Mouse (Mus musculus) heart, postnatal 0 days (tissue): ENCODE data around the gene Ppp1r21. TPM values are rescaled to one million over a fixed set of nuclear protein-coding genes. Genes with fewer than 3 reads are reported as not detected.
A peak's percentile ranks its signal among the peaks of the same experiment; 100 is the strongest.

Experiments used
- ATAC-seq: fragments of 200-750 bp; cut with Nextera tagmentation; 2 replicates; pipeline ENCODE4 v1.8.0; 2017; ENCODE audit warnings: low read depth, moderate number of reproducible peaks, moderate library complexity; ENCODE audit not compliant: insufficient read depth
- DNase-seq: peaks from one replicate; pipeline ENCODE4 v3.0.0-alpha.2; 2016; ENCODE audit warnings: low spot score
- H3K27ac ChIP-seq: fragments of 300-500 bp; sonication (generic); 2 replicates; pipeline ENCODE4 v1.5.1; 2014; ENCODE audit warnings: low read depth, mild to moderate bottlenecking
- H3K27me3 ChIP-seq: fragments of 300-500 bp; sonication (generic); 2 replicates; pipeline ENCODE4 v1.6.1; 2014; ENCODE audit warnings: low read length, mixed read lengths; ENCODE audit not compliant: control insufficient read depth, insufficient read depth
- H3K36me3 ChIP-seq: fragments of 300-500 bp; sonication (generic); replicated peaks from 2 replicates; pipeline ENCODE4 v1.6.1; 2014; ENCODE audit warnings: low read length, mixed read lengths; ENCODE audit not compliant: control insufficient read depth, insufficient read depth
- H3K4me1 ChIP-seq: fragments of 300-500 bp; sonication (generic); 2 replicates; pipeline ENCODE4 v1.6.1; 2014; ENCODE audit warnings: antibody characterized with exemption; ENCODE audit not compliant: control insufficient read depth, insufficient read depth
- H3K4me2 ChIP-seq: fragments of 300-500 bp; sonication (generic); 2 replicates; pipeline ENCODE4 v1.6.1; 2014; ENCODE audit warnings: low read depth, mild to moderate bottlenecking, low read length, moderate library complexity
- H3K4me3 ChIP-seq: fragments of 300-500 bp; sonication (generic); 2 replicates; pipeline ENCODE4 v1.5.1; 2014; ENCODE audit warnings: low read depth, low read length
- H3K9ac ChIP-seq: fragments of 300-500 bp; sonication (generic); replicated peaks from 2 replicates; pipeline ENCODE4 v1.6.1; 2014; ENCODE audit warnings: low read depth, low read length, mixed read lengths
- H3K9me3 ChIP-seq: fragments of 300-500 bp; sonication (generic); replicated peaks from 2 replicates; pipeline ENCODE4 v1.6.1; 2016; ENCODE audit warnings: low read length; ENCODE audit not compliant: control insufficient read depth
- CTCF ChIP-seq: IDR thresholded peaks from 2 replicates; pipeline ENCODE4 v1.5.1; 2016; ENCODE audit warnings: antibody characterized with exemption, control low read depth, low read depth
- EP300 ChIP-seq: IDR thresholded peaks from 2 replicates; pipeline ENCODE4 v1.6.1; 2016; ENCODE audit warnings: antibody characterized with exemption, low read depth
- WGBS: fragments of 180-500 bp; shearing (Covaris S2); extraction: QIAGEN DNeasy Blood & Tissue Kit; methylation state at CpG from one replicate; pipeline ENCODE4 v1.1.7; 2014; 5-methylcytosine and 5-hydroxymethylcytosine counted together
- polyA plus RNA-seq: library from polyadenylated mRNA; unstranded; fragments of >200 nt; fragmentation: Nextera tagmentation; extraction: Ambion mirVana; gene quantifications from 2 replicates; pipeline ENCODE4 v1.2.1, GENCODE M21; 2015
- total RNA-seq: library from RNA; depleted of rRNA; stranded (reverse); fragments of >200 nt; gene quantifications from 2 replicates; pipeline ENCODE4 v1.2.3, GENCODE M21; 2014; ENCODE audit warnings: low replicate concordance

The Ppp1r21 gene
- total and polyA plus RNA-seq, 2 experiments from 2014 or later: 5.8 to 5.9 TPM

DNA sequence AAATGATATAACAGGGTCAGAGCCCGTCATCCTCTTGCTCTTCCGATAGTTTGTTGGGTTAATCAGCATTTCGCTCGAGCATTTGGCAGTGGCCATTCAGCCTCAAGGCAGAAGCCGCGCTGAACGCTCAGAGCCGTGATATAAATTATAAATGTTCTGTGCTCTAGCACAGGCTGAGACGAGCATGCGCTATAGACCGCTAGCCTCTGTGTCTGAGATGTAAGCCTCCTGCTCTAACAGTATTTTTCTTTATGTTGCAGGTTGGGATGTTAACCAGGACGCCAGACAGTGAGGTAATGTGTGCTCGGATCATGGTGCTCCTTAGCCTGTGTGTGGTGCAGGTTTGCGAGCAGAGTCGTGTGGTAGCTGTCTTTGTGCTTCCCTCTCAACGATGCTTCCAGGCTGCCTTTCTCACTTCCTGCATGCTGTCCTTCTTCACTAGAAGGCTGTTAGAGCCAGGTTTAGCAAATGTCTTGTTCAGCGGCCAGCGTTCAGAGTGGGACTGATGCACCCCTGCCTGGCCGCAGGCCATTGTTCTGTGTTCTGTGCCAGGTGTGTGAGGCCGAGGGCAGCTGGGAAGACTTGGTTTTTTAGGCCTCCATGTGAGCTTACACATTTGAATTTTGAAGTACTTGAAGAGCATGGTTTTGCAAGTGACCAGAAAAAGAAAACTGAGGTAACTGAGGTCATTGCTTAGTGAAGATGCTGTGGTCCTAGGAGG lies 48.8 kb downstream of the Ppp1r21 start:
- H3K9me3 ChIP-seq: no peaks in the 10 kb centered on the region
- ATAC-seq: no peak
- no peaks in the 10 kb centered on the region for H3K27me3 ChIP-seq
- H3K4me2 ChIP-seq: no peak overlapping the region
- H3K4me3 ChIP-seq: no peak overlapping the region
- H3K9ac ChIP-seq: no peak overlapping the region
- no peak overlapping the region for H3K27ac ChIP-seq
- TF ChIP-seq CTCF: no peak
- no peak for TF ChIP-seq EP300
- H3K36me3 ChIP-seq: peaks cover 58% of the 10 kb centered on the region
- no peak for DNase-seq
- 89% methylated on average over 20 of the region's 20 CpGs for WGBS
- H3K4me1 ChIP-seq: no peaks in the 10 kb centered on the region

DNA sequence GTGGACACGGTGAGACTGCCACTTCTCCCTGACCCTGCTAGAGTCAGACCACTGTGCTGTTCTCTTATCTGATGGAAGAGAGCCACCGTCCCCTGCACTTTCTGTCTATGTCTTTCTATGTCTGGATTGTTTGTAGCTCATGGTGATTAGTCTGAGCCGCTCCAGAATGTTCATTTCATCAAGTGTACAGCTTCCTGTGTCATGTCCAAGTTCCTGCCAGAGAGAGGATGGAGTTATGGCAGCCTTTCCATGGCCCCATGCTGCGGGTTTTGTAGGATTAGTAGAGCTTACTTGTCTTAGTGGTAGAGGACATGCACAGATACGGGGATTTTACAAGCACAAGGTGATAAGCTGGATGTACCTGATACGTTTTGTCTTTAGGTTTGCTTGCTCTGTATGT lies 50.6 kb downstream of the Ppp1r21 start:
- ATAC-seq (no peak), DNase-seq (no peak)
- no peak overlapping the region for H3K4me2 ChIP-seq
- no peaks in the 10 kb centered on the region for H3K9me3 ChIP-seq
- H3K9ac ChIP-seq: no peak overlapping the region
- no peak overlapping the region for H3K4me3 ChIP-seq
- peak overlapping the region; percentile 3; the same call in 1 of the 2 replicates for H3K27ac ChIP-seq
- no peaks in the 10 kb centered on the region for H3K4me1 ChIP-seq
- 63% methylated on average over 6 of the region's 6 CpGs for WGBS
- H3K36me3 ChIP-seq: peaks cover 63% of the 10 kb centered on the region
- TF ChIP-seq EP300: no peak
- no peak for TF ChIP-seq CTCF
- no peaks in the 10 kb centered on the region for H3K27me3 ChIP-seq

DNA sequence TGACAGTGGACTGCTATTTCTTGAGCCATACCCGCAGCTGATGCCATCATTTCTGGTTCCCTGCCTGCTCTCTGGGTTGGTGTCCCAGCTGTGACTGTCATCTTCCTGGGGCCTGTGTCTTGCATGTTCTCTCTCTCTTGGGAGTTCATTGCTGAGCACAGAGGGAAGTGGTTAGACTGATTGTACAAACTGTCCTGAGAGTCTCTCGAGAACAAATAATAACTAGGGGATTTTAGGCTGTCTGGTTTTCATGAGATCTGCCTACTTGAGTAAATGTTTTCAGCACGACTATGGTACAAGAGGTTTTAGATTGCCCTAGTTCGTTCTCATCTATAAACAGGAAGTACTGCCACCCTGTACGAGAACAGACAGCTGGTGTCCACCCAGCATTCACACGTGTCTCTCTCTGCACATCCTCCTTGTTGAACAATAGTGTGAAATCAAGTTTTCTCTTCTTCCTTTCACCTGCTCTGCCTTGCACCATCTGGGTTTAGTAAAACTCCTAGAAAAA lies 51.6 kb downstream of the Ppp1r21 start:
- ATAC-seq (no peak), DNase-seq (no peak)
- H3K36me3 ChIP-seq: peaks cover 65% of the 10 kb centered on the region
- H3K27ac ChIP-seq: peak overlapping the region; percentile 31; the same call in 1 of the 2 replicates
- no peak overlapping the region for H3K4me3 ChIP-seq
- no peak overlapping the region for H3K4me2 ChIP-seq
- no peaks in the 10 kb centered on the region for H3K4me1 ChIP-seq
- TF ChIP-seq CTCF (no peak), EP300 (no peak)
- no peaks in the 10 kb centered on the region for H3K27me3 ChIP-seq
- WGBS: 58% methylated on average over 6 of the region's 6 CpGs
- H3K9ac ChIP-seq: no peak overlapping the region
- H3K9me3 ChIP-seq: no peaks in the 10 kb centered on the region

DNA sequence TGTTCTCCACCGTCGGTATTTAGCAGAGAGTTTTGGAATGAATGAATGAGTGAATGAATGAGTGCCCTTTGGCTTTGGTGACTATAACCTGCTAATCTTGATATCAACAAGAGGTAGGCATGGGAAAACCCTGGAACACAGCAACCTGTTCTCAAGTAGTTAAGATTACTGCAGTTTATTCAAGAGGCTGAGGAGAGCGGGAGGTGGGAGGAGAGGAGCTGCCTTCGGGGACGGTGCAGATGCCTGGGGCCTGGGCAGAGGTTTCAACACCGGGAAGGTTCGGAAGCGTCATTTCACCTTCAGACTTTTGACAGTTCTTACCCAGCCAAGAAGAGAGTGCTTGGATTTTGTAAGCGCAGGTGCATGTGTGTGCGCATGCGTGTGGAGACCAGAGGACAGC lies 53.1 kb downstream of the Ppp1r21 start:
- no peak overlapping the region for H3K4me3 ChIP-seq
- H3K27ac ChIP-seq: no peak overlapping the region
- TF ChIP-seq CTCF (no peak), EP300 (no peak)
- 86% methylated on average over 11 of the region's 11 CpGs for WGBS
- DNase-seq: no peak
- no peaks in the 10 kb centered on the region for H3K9me3 ChIP-seq
- no peak overlapping the region for H3K4me2 ChIP-seq
- no peaks in the 10 kb centered on the region for H3K4me1 ChIP-seq
- no peak for ATAC-seq
- H3K36me3 ChIP-seq: peaks cover 63% of the 10 kb centered on the region
- no peak overlapping the region for H3K9ac ChIP-seq
- H3K27me3 ChIP-seq: no peaks in the 10 kb centered on the region

DNA sequence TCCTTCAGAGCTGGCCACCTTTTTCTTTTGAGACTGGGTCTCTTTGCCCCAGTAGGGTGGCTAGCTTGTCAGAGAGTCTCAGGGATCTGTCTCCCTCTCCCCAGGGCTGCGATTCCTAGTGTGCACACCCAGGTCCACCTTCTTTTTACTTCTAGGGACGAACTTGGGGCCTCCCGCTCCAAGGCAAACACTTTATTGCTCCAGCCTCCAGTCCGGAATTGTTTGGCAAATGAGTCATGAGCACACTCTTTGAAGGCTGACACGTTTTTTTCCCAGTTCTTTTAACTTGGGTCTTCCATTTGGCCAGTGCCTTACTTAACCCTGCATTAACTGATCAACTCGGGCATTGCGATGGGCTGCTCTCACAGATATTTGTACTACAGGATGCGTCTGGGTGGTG lies 53.5 kb downstream of the Ppp1r21 start:
- WGBS: 84% methylated on average over 8 of the region's 8 CpGs
- H3K4me2 ChIP-seq: no peak overlapping the region
- H3K9ac ChIP-seq: no peak overlapping the region
- no peak for ATAC-seq
- H3K4me3 ChIP-seq: no peak overlapping the region
- no peaks in the 10 kb centered on the region for H3K9me3 ChIP-seq
- TF ChIP-seq EP300 (no peak), CTCF (no peak)
- no peak for DNase-seq
- H3K27ac ChIP-seq: no peak overlapping the region
- H3K4me1 ChIP-seq: no peaks in the 10 kb centered on the region
- peaks cover 61% of the 10 kb centered on the region for H3K36me3 ChIP-seq
- no peaks in the 10 kb centered on the region for H3K27me3 ChIP-seq

DNA sequence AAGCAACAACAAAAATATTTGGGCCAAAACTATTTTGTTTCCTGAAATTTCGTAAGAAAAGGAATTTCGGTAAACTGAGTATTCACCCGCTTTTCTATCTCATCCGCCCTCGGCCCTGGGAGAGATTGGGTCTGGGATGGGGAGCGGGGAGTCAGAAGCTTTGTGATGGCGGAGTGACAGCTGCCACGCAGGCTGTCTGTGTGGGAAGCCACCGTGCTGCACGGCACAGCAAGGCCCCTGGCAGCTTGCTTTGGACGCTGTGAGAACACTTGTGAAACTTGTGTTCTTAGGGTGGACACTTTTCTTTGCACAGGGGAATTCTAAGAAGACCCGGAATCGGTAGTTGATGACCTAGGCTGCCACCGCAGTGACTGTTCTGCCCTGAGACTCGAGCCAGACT lies 57.5 kb downstream of the Ppp1r21 start:
- WGBS: 76% methylated on average over 15 of the region's 15 CpGs
- H3K27me3 ChIP-seq: no peaks in the 10 kb centered on the region
- H3K9me3 ChIP-seq: no peaks in the 10 kb centered on the region
- DNase-seq: no peak
- no peak overlapping the region for H3K4me2 ChIP-seq
- TF ChIP-seq CTCF: no peak
- TF ChIP-seq EP300: no peak
- H3K9ac ChIP-seq: no peak overlapping the region
- no peaks in the 10 kb centered on the region for H3K4me1 ChIP-seq
- H3K27ac ChIP-seq: no peak overlapping the region
- H3K36me3 ChIP-seq: peaks cover 53% of the 10 kb centered on the region
- ATAC-seq: no peak
- no peak overlapping the region for H3K4me3 ChIP-seq
